Mouse (Mus musculus) Patski (cell line): Measurements from ENCODE around the gene H2-Eb1. TPM values are rescaled to one million over a fixed set of nuclear protein-coding genes. Genes with fewer than 3 reads are reported as not detected.

Experiments used
- ATAC-seq: fragments of 100-300 bp; one replicate; pipeline ENCODE4 v1.8.0; 2021
- CTCF ChIA-PET: fragments of 350-600 bp; sonication (Branson Sonifier 250); formaldehyde crosslinking; loops from one replicate; lab custom pipeline; 2022; ENCODE audit warnings: inconsistent platforms; lab: Charles Lee
- POLR2A ChIA-PET: fragments of 350-600 bp; sonication (Branson Sonifier 250); formaldehyde crosslinking; loops from one replicate; lab custom pipeline; 2022; ENCODE audit warnings: antibody characterized with exemption, inconsistent platforms; lab: Charles Lee
- DNase-seq: peaks from one replicate; pipeline ENCODE4 v3.0.0-alpha.2; 2011; ENCODE audit warnings: low read depth, low spot score
- H3K27me3 ChIP-seq: fragments of 371-371 bp; one replicate; pipeline ENCODE4 v1.5.1; 2021
- CTCF ChIP-seq: fragments of 100-300 bp; IDR thresholded peaks from one replicate; pipeline ENCODE4 v1.5.1; 2021
- in situ Hi-C: fragments of 300-500 bp; cut with MboI; formaldehyde crosslinking; loops from 3 replicates; pipeline ENCODE4 v1.11.1; 2018; ENCODE audit warnings: low pct_unique_long_range_greater_than_20kb, mixed read lengths
- polyA plus RNA-seq: library from polyadenylated mRNA; unstranded; gene quantifications from one replicate; pipeline ENCODE4 v1.2.3, GENCODE M21; 2021

Gene H2-Eb1
- polyA plus RNA-seq, 1 experiment from 2014 or later, result 0.32 TPM

- ChIA-PET CTCF (interaction anchor here (1.0 to 2.2 kb wide), 5 partner anchors 9 to 64 kb away, joined by 3 to 18 read pairs (median 6); no protein-coding TSS in a partner anchor), POLR2A (no interaction called here)
- TF ChIP-seq CTCF, result no peak
- DNase-seq (no peak), ATAC-seq (no peak)
- in situ Hi-C loops, result loop anchor here (5.0 kb wide), 1 partner anchor 67 kb away; no protein-coding TSS in a partner anchor
- H3K27me3 ChIP-seq, result peaks cover 19% of the 10 kb centered on the region
Observed at GRCm38 (mm10) chr17:34314286-34314685, 8.6 kb downstream of the H2-Eb1 start.

- H3K27me3 ChIP-seq, result peaks cover 30% of the 10 kb centered on the region
- TF ChIP-seq CTCF, result no peak
- in situ Hi-C loops, result no loop called here
- POLR2A ChIA-PET, result no interaction called here
- ATAC-seq (no peak), DNase-seq (no peak)
- CTCF ChIA-PET, result no interaction called here
Observed at GRCm38 (mm10) chr17:34315512-34315911, 9.8 kb downstream of the H2-Eb1 start.

GRCm38 (mm10) chr17:34316697-34317096, 11.0 kb downstream of the H2-Eb1 start:
- peaks cover 42% of the 10 kb centered on the region for H3K27me3 ChIP-seq
- no peak for TF ChIP-seq CTCF
- in situ Hi-C loops, result no loop called here
- DNase-seq (no peak), ATAC-seq (no peak)
- ChIA-PET CTCF (interaction anchor here (1.3 kb wide), 1 partner anchor 12 kb away, joined by 3 read pairs; no protein-coding TSS in a partner anchor), POLR2A (no interaction called here)

- CTCF ChIA-PET, result interaction anchor here (1.3 kb wide), 1 partner anchor 12 kb away, joined by 3 read pairs; no protein-coding TSS in a partner anchor
- H3K27me3 ChIP-seq, result peaks cover 47% of the 10 kb centered on the region
- ATAC-seq, result no peak
- DNase-seq, result no peak
- POLR2A ChIA-PET, result no interaction called here
- in situ Hi-C loops, result no loop called here
- TF ChIP-seq CTCF, result no peak
Observed at GRCm38 (mm10) chr17:34317275-34317674, 11.6 kb downstream of the H2-Eb1 start.

- ATAC-seq, result no peak
- in situ Hi-C loops, result no loop called here
- ChIA-PET POLR2A (no interaction called here), CTCF (no interaction called here)
- no peak for DNase-seq
- no peak for TF ChIP-seq CTCF
- peaks cover 80% of the 10 kb centered on the region for H3K27me3 ChIP-seq
Observed at GRCm38 (mm10) chr17:34325436-34325835, 19.8 kb downstream of the H2-Eb1 start, which contains the start of gene H2-Eb2. TSS of gene H2-Eb2 (plus strand) at chr17:34325665.

- ChIA-PET POLR2A (no interaction called here), CTCF (no interaction called here)
- in situ Hi-C loops, result no loop called here
- TF ChIP-seq CTCF, result no peak
- no peak for DNase-seq
- H3K27me3 ChIP-seq, result peaks cover 71% of the 10 kb centered on the region
- no peak for ATAC-seq
Observed at GRCm38 (mm10) chr17:34326373-34326772, 20.7 kb downstream of the H2-Eb1 start.

- peaks cover 56% of the 10 kb centered on the region for H3K27me3 ChIP-seq
- CTCF ChIA-PET, result no interaction called here
- in situ Hi-C loops, result no loop called here
- ATAC-seq, result no peak
- no peak for TF ChIP-seq CTCF
- DNase-seq, result no peak
- POLR2A ChIA-PET, result no interaction called here
Observed at GRCm38 (mm10) chr17:34329807-34330206, 24.1 kb downstream of the H2-Eb1 start.

- DNase-seq (no peak), ATAC-seq (no peak)
- no peak for TF ChIP-seq CTCF
- ChIA-PET POLR2A (no interaction called here), CTCF (no interaction called here)
- peaks cover 55% of the 10 kb centered on the region for H3K27me3 ChIP-seq
- in situ Hi-C loops, result no loop called here
Observed at GRCm38 (mm10) chr17:34331200-34331599, 25.5 kb downstream of the H2-Eb1 start.

- ChIA-PET CTCF (interaction anchor here (1.5 kb wide), 1 partner anchor 9 kb away, joined by 5 read pairs; no protein-coding TSS in a partner anchor), POLR2A (interaction anchor here (0.8 kb wide), 1 partner anchor 10 kb away, joined by 4 read pairs; no protein-coding TSS in a partner anchor)
- ATAC-seq, result no peak
- peaks cover 85% of the 10 kb centered on the region for H3K27me3 ChIP-seq
- no peak for TF ChIP-seq CTCF
- DNase-seq, result no peak
- in situ Hi-C loops, result no loop called here
Observed at GRCm38 (mm10) chr17:34340619-34341402, 35.1 kb downstream of the H2-Eb1 start.

- CTCF ChIA-PET, result no interaction called here
- in situ Hi-C loops, result loop anchor here (5.0 kb wide), 1 partner anchor 98 kb away; no protein-coding TSS in a partner anchor
- H3K27me3 ChIP-seq, result peaks cover 76% of the 10 kb centered on the region
- POLR2A ChIA-PET, result no interaction called here
- DNase-seq, result no peak
- no peak for ATAC-seq
- TF ChIP-seq CTCF, result no peak
Observed at GRCm38 (mm10) chr17:34344882-34345281, 39.2 kb downstream of the H2-Eb1 start.

- in situ Hi-C loops, result loop anchor here (5.0 kb wide), 1 partner anchor 98 kb away; no protein-coding TSS in a partner anchor
- TF ChIP-seq CTCF, result no peak
- CTCF ChIA-PET, result no interaction called here
- ATAC-seq (no peak), DNase-seq (no peak)
- POLR2A ChIA-PET, result no interaction called here
- H3K27me3 ChIP-seq, result peaks cover 76% of the 10 kb centered on the region
Observed at GRCm38 (mm10) chr17:34345486-34345885, 39.8 kb downstream of the H2-Eb1 start.
